Mouse (Mus musculus) frontal cortex, postnatal 14 days (tissue): ENCODE results near the gene Abcf1.

Experiments
- DNase-seq, 2 experiments: peaks; one replicate each; pipeline ENCODE4 v3.0.0; 2022; ENCODE audit warnings: low spot score in 2 of 2

Gene Abcf1

GRCm38 (mm10) chr17:35920384-35920783, 49.2 kb downstream of the Abcf1 start:
- no peak for DNase-seq

- DNase-seq = no peak
Observed at GRCm38 (mm10) chr17:35919864-35920301, 49.7 kb downstream of the Abcf1 start.

GRCm38 (mm10) chr17:35919060-35919715, 50.4 kb downstream of the Abcf1 start:
- DNase-seq = peak; percentile 92

- DNase-seq = no peak
Observed at GRCm38 (mm10) chr17:35918276-35919059, 51.1 kb downstream of the Abcf1 start.

GRCm38 (mm10) chr17:35917463-35918251, 51.9 kb downstream of the Abcf1 start:
- DNase-seq = peak in 1 of 2 experiments; percentile 68

GRCm38 (mm10) chr17:35917143-35917462, 52.5 kb downstream of the Abcf1 start:
- no peak for DNase-seq

GRCm38 (mm10) chr17:35916297-35917142, 53.0 kb downstream of the Abcf1 start, which contains the start of the genes Mrps18b and Ppp1r10:
Gene Mrps18b (minus strand): TSS chr17:35916389.
Gene Ppp1r10 (plus strand): TSS chr17:35916434.
- peak; percentile 99 for DNase-seq

GRCm38 (mm10) chr17:35915538-35916296, 53.8 kb downstream of the Abcf1 start:
- DNase-seq = no peak

- DNase-seq = no peak
Observed at GRCm38 (mm10) chr17:35914975-35915374, 54.6 kb downstream of the Abcf1 start.

- peak; percentile 90 for DNase-seq
Observed at GRCm38 (mm10) chr17:35909919-35910369, 59.6 kb downstream of the Abcf1 start, which contains the start of gene Atat1. Gene Atat1 (minus strand): TSS chr17:35910075.

- no peak for DNase-seq
Observed at GRCm38 (mm10) chr17:35909186-35909918, 60.2 kb downstream of the Abcf1 start.

GRCm38 (mm10) chr17:35907609-35908008, 62.0 kb downstream of the Abcf1 start:
- no peak for DNase-seq
